Mouse (Mus musculus) liver, embryonic 11.5 days (tissue): ENCODE results near the gene Gm6460. TPM values are rescaled to one million over a fixed set of nuclear protein-coding genes. Genes with fewer than 3 reads are reported as not detected.
"Not testable (repeated sequence)": the region's sequence is repeated elsewhere in the genome, so short reads cannot be mapped to it uniquely, and the experiment has no call there.

Experiments used
- ATAC-seq: fragments of 200-750 bp; cut with Nextera tagmentation; replicated peaks from 2 replicates; pipeline ENCODE4 v1.8.0; 2017; ENCODE audit warnings: moderate number of reproducible peaks, mild to moderate bottlenecking, moderate TSS enrichment, moderate library complexity; ENCODE audit not compliant: low FRiP score
- DNase-seq: peaks from one replicate; pipeline ENCODE4 v3.0.0-alpha.2; 2017; ENCODE audit warnings: low spot score
- H3K27ac ChIP-seq: fragments of 300-500 bp; sonication (generic); 2 replicates; pipeline ENCODE4 v1.5.1; 2014; ENCODE audit warnings: mild to moderate bottlenecking, low read depth, low read length, control low read depth
- H3K27me3 ChIP-seq: fragments of 300-500 bp; sonication (generic); replicated peaks from 2 replicates; pipeline ENCODE4 v1.6.1; 2014; ENCODE audit warnings: low read length, mixed read lengths; ENCODE audit not compliant: control insufficient read depth, insufficient read depth
- H3K36me3 ChIP-seq: fragments of 300-500 bp; sonication (generic); 2 replicates; pipeline ENCODE4 v1.6.1; 2014; ENCODE audit warnings: mild to moderate bottlenecking, low read length, moderate library complexity, mixed read lengths; ENCODE audit not compliant: control insufficient read depth, insufficient read depth
- H3K4me1 ChIP-seq: fragments of 300-500 bp; sonication (generic); replicated peaks from 2 replicates; pipeline ENCODE4 v1.6.1; 2014; ENCODE audit warnings: low read length, mixed read lengths; ENCODE audit not compliant: control insufficient read depth, insufficient read depth
- H3K4me2 ChIP-seq: fragments of 300-500 bp; sonication (generic); 2 replicates; pipeline ENCODE4 v1.6.1; 2014; ENCODE audit warnings: mild to moderate bottlenecking, control low read depth, moderate library complexity
- H3K4me3 ChIP-seq: fragments of 300-500 bp; sonication (generic); 2 replicates; pipeline ENCODE4 v1.5.1; 2014; ENCODE audit warnings: low read depth, low read length, control low read depth
- H3K9ac ChIP-seq: fragments of 300-500 bp; sonication (generic); 2 replicates; pipeline ENCODE4 v1.6.1; 2014; ENCODE audit warnings: low read depth, low read length, control low read depth
- H3K9me3 ChIP-seq: fragments of 300-500 bp; sonication (generic); 2 replicates; pipeline ENCODE4 v1.6.1; 2016; ENCODE audit warnings: low read length, inconsistent platforms, mixed read lengths; ENCODE audit not compliant: control insufficient read depth
- WGBS: fragments of 180-500 bp; shearing (Covaris S2); extraction: QIAGEN DNeasy Blood & Tissue Kit; methylation state at CpG from one replicate; pipeline ENCODE4 v1.1.7; 2014; 5-methylcytosine and 5-hydroxymethylcytosine counted together
- polyA plus RNA-seq: library from polyadenylated mRNA; unstranded; fragments of >200 nt; fragmentation: Nextera tagmentation; extraction: Ambion mirVana; gene quantifications from 2 replicates; pipeline ENCODE4 v1.2.1, GENCODE M21; 2014

Gene Gm6460
- polyA plus RNA-seq = not detected in 2 replicates

- not testable (repeated sequence) for H3K27ac ChIP-seq, H3K27me3 ChIP-seq, H3K4me1 ChIP-seq, ATAC-seq, H3K36me3 ChIP-seq, H3K4me2 ChIP-seq, H3K9ac ChIP-seq, DNase-seq, H3K4me3 ChIP-seq, H3K9me3 ChIP-seq
- WGBS = no CpG with 5 or more reads among the region's 3 CpGs
These were observed at the start of gene Gm6460 for GRCm38 (mm10) chr5:11594613-11595012. TSS of gene Gm6460 (plus strand) at chr5:11594913.

Other genes with a start within 250 kb of the Gm6460 start
- gene Gm8897, start 178.5 kb upstream of the Gm6460 start, polyA plus RNA-seq = not detected in 2 replicates
- not detected in 2 replicates for gene Gm8906, start 92.2 kb upstream of the Gm6460 start, polyA plus RNA-seq
- gene Gm8922, start 87.0 kb downstream of the Gm6460 start, polyA plus RNA-seq = not detected in 2 replicates
- gene Gm8926, start 175.6 kb downstream of the Gm6460 start, polyA plus RNA-seq = not detected in 2 replicates